Mouse (Mus musculus) MEL (cell line): ENCODE measurements around the gene Sprr1a. TPM values are rescaled to one million over a fixed set of nuclear protein-coding genes. Genes with fewer than 3 reads are reported as not detected.
"Not testable (repeated sequence)": the region's sequence is repeated elsewhere in the genome, so short reads cannot be mapped to it uniquely, and the experiment has no call there.

Experiments used
- DNase-seq: peaks from one replicate; pipeline ENCODE4 v3.0.0; 2011; ENCODE audit warnings: low read depth, low spot score
- H3K27ac ChIP-seq: 2 replicates; pipeline ENCODE4 v1.5.1; 2012; ENCODE audit warnings: low read depth, mild to moderate bottlenecking, control low read depth, low read length, moderate library complexity; ENCODE audit not compliant: control insufficient read depth
- H3K27me3 ChIP-seq, 2 experiments: fragments of 150-350 bp in 1 of 2; sonication (generic) in 1 of 2; 2 replicates each; pipeline ENCODE4 v1.6.1; 2012; ENCODE audit warnings: low read length in 2 of 2, mild to moderate bottlenecking in 2 of 2, improper control_type of control experiment in 1 of 2, moderate library complexity in 1 of 2; ENCODE audit not compliant: insufficient read depth in 2 of 2, control insufficient read depth in 1 of 2
- H3K36me3 ChIP-seq, 2 experiments: 2 replicates each; pipeline ENCODE4 v1.6.1; 2012 to 2014; ENCODE audit warnings: low read length in 2 of 2, improper control_type of control experiment in 1 of 2, inconsistent platforms in 1 of 2, mild to moderate bottlenecking in 1 of 2; ENCODE audit not compliant: insufficient read depth in 2 of 2, control insufficient read depth in 1 of 2
- H3K4me1 ChIP-seq, 2 experiments: fragments of 150-350 bp in 1 of 2; sonication (generic) in 1 of 2; 2 replicates each; pipeline ENCODE4 v1.6.1; 2012; ENCODE audit warnings: low read length in 2 of 2, improper control_type of control experiment in 1 of 2, mild to moderate bottlenecking in 1 of 2; ENCODE audit not compliant: insufficient read depth in 2 of 2, control insufficient read depth in 1 of 2
- H3K4me3 ChIP-seq, 2 experiments: fragments of 150-350 bp in 1 of 2; sonication (generic) in 1 of 2; 2 replicates each; pipeline ENCODE4 v1.5.1; 2012; ENCODE audit warnings: low read depth in 2 of 2, low read length in 2 of 2, mild to moderate bottlenecking in 2 of 2, moderate library complexity in 2 of 2, control low read depth in 1 of 2, improper control_type of control experiment in 1 of 2; ENCODE audit not compliant: control insufficient read depth in 1 of 2, insufficient read depth in 1 of 2
- H3K79me2 ChIP-seq: 2 replicates; pipeline ENCODE4 v1.6.1; 2012; ENCODE audit warnings: mild to moderate bottlenecking, low read length, moderate library complexity; ENCODE audit not compliant: control insufficient read depth, poor library complexity, insufficient read depth
- H3K9ac ChIP-seq: 2 replicates; pipeline ENCODE4 v1.6.1; 2012; ENCODE audit warnings: low read depth, mild to moderate bottlenecking, control low read depth, low read length, moderate library complexity; ENCODE audit not compliant: control insufficient read depth, poor library complexity, severe bottlenecking
- H3K9me3 ChIP-seq: fragments of 150-350 bp; sonication (generic); replicated peaks from 2 replicates; pipeline ENCODE4 v1.6.1; 2012; ENCODE audit warnings: mild to moderate bottlenecking, low read length, improper control_type of control experiment, moderate library complexity; ENCODE audit not compliant: insufficient read depth
- BHLHE40 ChIP-seq: IDR thresholded peaks from 2 replicates; pipeline ENCODE4 v1.6.1; 2012; ENCODE audit warnings: low read depth, mild to moderate bottlenecking, inconsistent platforms, low read length, improper control_type of control experiment, borderline replicate concordance
- CHD1 ChIP-seq: IDR thresholded peaks from 2 replicates; pipeline ENCODE4 v1.6.1; 2012; ENCODE audit warnings: low read depth, mild to moderate bottlenecking, inconsistent platforms, low read length, improper control_type of control experiment
- GABPA ChIP-seq: IDR thresholded peaks from 2 replicates; pipeline ENCODE4 v1.6.1; 2012; ENCODE audit warnings: low read depth, mild to moderate bottlenecking, inconsistent platforms, low read length, improper control_type of control experiment, moderate library complexity
- HCFC1 ChIP-seq: IDR thresholded peaks from 2 replicates; pipeline ENCODE4 v1.6.1; 2012; ENCODE audit warnings: low read depth, mild to moderate bottlenecking, inconsistent platforms, low read length, improper control_type of control experiment, moderate library complexity
- JUND ChIP-seq: IDR thresholded peaks from 2 replicates; pipeline ENCODE4 v1.6.1; 2011; ENCODE audit warnings: low read depth, mild to moderate bottlenecking, improper control_type of control experiment, low read length
- KAT2A ChIP-seq: conservative IDR thresholded peaks from 2 replicates; pipeline ENCODE4 v1.6.1; 2012; ENCODE audit warnings: low read depth, low read length, improper control_type of control experiment, inconsistent platforms
- MAFK ChIP-seq: IDR thresholded peaks from 2 replicates; pipeline ENCODE4 v1.6.1; 2011; ENCODE audit warnings: low read depth, mild to moderate bottlenecking, low read length, improper control_type of control experiment, borderline replicate concordance
- MAX ChIP-seq: IDR thresholded peaks from 2 replicates; pipeline ENCODE4 v1.6.1; 2011; ENCODE audit warnings: low read length, improper control_type of control experiment
- MAZ ChIP-seq: IDR thresholded peaks from 2 replicates; pipeline ENCODE4 v1.6.1; 2012; ENCODE audit warnings: low read depth, mild to moderate bottlenecking, inconsistent platforms, low read length, improper control_type of control experiment
- MEF2A ChIP-seq: IDR thresholded peaks from 2 replicates; pipeline ENCODE4 v1.6.1; 2014; ENCODE audit warnings: low read depth, mild to moderate bottlenecking, inconsistent platforms, low read length, improper control_type of control experiment; ENCODE audit not compliant: poor library complexity, insufficient replicate concordance, severe bottlenecking; ENCODE audit errors: extremely low read depth
- MYC ChIP-seq: IDR thresholded peaks from 2 replicates; pipeline ENCODE4 v1.6.1; 2011; ENCODE audit warnings: low read depth, mild to moderate bottlenecking, low read length, improper control_type of control experiment, moderate library complexity
- NRF1 ChIP-seq: IDR thresholded peaks from 2 replicates; pipeline ENCODE4 v1.6.1; 2014; ENCODE audit warnings: low read depth, mild to moderate bottlenecking, inconsistent platforms, low read length, improper control_type of control experiment, moderate library complexity; ENCODE audit not compliant: poor library complexity, insufficient read depth, severe bottlenecking
- POLR2A ChIP-seq, 2 experiments: IDR thresholded peaks; 2 replicates each; pipeline ENCODE4 v1.6.1; 2011 to 2012; ENCODE audit warnings: low read length in 2 of 2, mild to moderate bottlenecking in 2 of 2, control low read depth in 1 of 2, improper control_type of control experiment in 1 of 2, low read depth in 1 of 2, moderate library complexity in 1 of 2; ENCODE audit not compliant: control insufficient read depth in 1 of 2, insufficient read depth in 1 of 2, poor library complexity in 1 of 2
- RAD21 ChIP-seq: IDR thresholded peaks from 2 replicates; pipeline ENCODE4 v1.6.1; 2011; ENCODE audit warnings: mild to moderate bottlenecking, low read depth, low read length, improper control_type of control experiment
- RCOR1 ChIP-seq: IDR thresholded peaks from 2 replicates; pipeline ENCODE4 v1.6.1; 2012; ENCODE audit warnings: low read depth, mild to moderate bottlenecking, inconsistent platforms, low read length, improper control_type of control experiment
- TAL1 ChIP-seq: IDR thresholded peaks from 2 replicates; pipeline ENCODE4 v1.6.1; 2012; ENCODE audit warnings: mild to moderate bottlenecking, inconsistent platforms, low read length, moderate library complexity, mixed read lengths
- TBP ChIP-seq: IDR thresholded peaks from 2 replicates; pipeline ENCODE4 v1.8.0; 2011; ENCODE audit warnings: low read depth, low read length, improper control_type of control experiment
- TCF12 ChIP-seq: IDR thresholded peaks from 2 replicates; pipeline ENCODE4 v1.6.1; 2014; ENCODE audit warnings: low read depth, mild to moderate bottlenecking, inconsistent platforms, low read length, improper control_type of control experiment, moderate library complexity
- UBTF ChIP-seq: IDR thresholded peaks from 2 replicates; pipeline ENCODE4 v1.6.1; 2012; ENCODE audit warnings: low read depth, mild to moderate bottlenecking, inconsistent platforms, low read length, improper control_type of control experiment, moderate library complexity, borderline replicate concordance; ENCODE audit not compliant: insufficient read depth
- USF1 ChIP-seq: IDR thresholded peaks from 2 replicates; pipeline ENCODE4 v1.6.1; 2014; ENCODE audit warnings: low read depth, mild to moderate bottlenecking, inconsistent platforms, low read length, improper control_type of control experiment, moderate library complexity
- USF2 ChIP-seq, 2 experiments: IDR thresholded peaks; 2 replicates each; pipeline ENCODE4 v1.6.1; 2011 to 2012; ENCODE audit warnings: improper control_type of control experiment in 2 of 2, low read length in 2 of 2, borderline replicate concordance in 1 of 2, inconsistent platforms in 1 of 2, low read depth in 1 of 2, mild to moderate bottlenecking in 1 of 2; ENCODE audit not compliant: insufficient read depth in 1 of 2
- ZKSCAN1 ChIP-seq: IDR thresholded peaks from 2 replicates; pipeline ENCODE4 v1.6.1; 2012; ENCODE audit warnings: low read depth, mild to moderate bottlenecking, inconsistent platforms, low read length, improper control_type of control experiment, moderate library complexity
- ZMIZ1 ChIP-seq: IDR thresholded peaks from 2 replicates; pipeline ENCODE4 v1.6.1; 2012; ENCODE audit warnings: low read depth, mild to moderate bottlenecking, inconsistent platforms, low read length, improper control_type of control experiment, moderate library complexity
- ZNF384 ChIP-seq: IDR thresholded peaks from 2 replicates; pipeline ENCODE4 v1.6.1; 2012; ENCODE audit warnings: low read depth, mild to moderate bottlenecking, inconsistent platforms, low read length, improper control_type of control experiment
- polyA plus RNA-seq, 2 experiments: library from polyadenylated mRNA; stranded (reverse) in 1 of 2; unstranded in 1 of 2; fragments of >175 nt in 1 of 2; fragments of >200 nt in 1 of 2; gene quantifications; 2 replicates each; pipeline versions ENCODE4 v1.2.1 to v1.2.4; 2012; ENCODE audit warnings: low replicate concordance in 2 of 2, low read depth in 1 of 2; ENCODE audit not compliant: insufficient read length in 2 of 2, insufficient read depth in 1 of 2, missing spikeins in 1 of 2
- total RNA-seq: library from RNA; depleted of rRNA; stranded (reverse); fragments of 300-350 nt; gene quantifications from 2 replicates; pipeline ENCODE4 v1.2.3, GENCODE M21; 2012

The Sprr1a gene
- total and polyA plus RNA-seq, 3 experiments = not detected

GRCm38 (mm10) chr3:92503528-92503927 lies 17.8 kb upstream of the Sprr1a start:
- Histone ChIP-seq H3K9ac (no peak overlapping the region), H3K36me3 (no peaks in the 10 kb centered on the region), H3K4me3 (no peak overlapping the region), H3K27ac (no peak overlapping the region), H3K4me1 (no peaks in the 10 kb centered on the region), H3K27me3 (no peaks in the 10 kb centered on the region), H3K9me3 (no peaks in the 10 kb centered on the region), H3K79me2 (no peaks in the 10 kb centered on the region)
- DNase-seq = no peak
- TF ChIP-seq USF1 = no peak
- no peak for TF ChIP-seq NRF1
- TF ChIP-seq JUND = no peak
- no peak for TF ChIP-seq ZNF384
- no peak for TF ChIP-seq KAT2A
- TF ChIP-seq TCF12 = no peak
- TF ChIP-seq RAD21 = no peak
- no peak for TF ChIP-seq MAZ
- TF ChIP-seq MEF2A = no peak
- TF ChIP-seq BHLHE40 = no peak
- TF ChIP-seq UBTF = no peak
- TF ChIP-seq ZKSCAN1 = no peak
- TF ChIP-seq RCOR1 = no peak
- TF ChIP-seq CHD1 = no peak
- TF ChIP-seq TAL1 = no peak
- no peak for TF ChIP-seq MYC
- TF ChIP-seq USF2 (IDR thresholded peaks at IDR 0.05; ENCODE audit: borderline replicate concordance in 1 of 2, insufficient read depth in 1 of 2, low read depth in 1 of 2, low read length in 2 of 2) = no peak
- no peak for TF ChIP-seq HCFC1

DNA sequence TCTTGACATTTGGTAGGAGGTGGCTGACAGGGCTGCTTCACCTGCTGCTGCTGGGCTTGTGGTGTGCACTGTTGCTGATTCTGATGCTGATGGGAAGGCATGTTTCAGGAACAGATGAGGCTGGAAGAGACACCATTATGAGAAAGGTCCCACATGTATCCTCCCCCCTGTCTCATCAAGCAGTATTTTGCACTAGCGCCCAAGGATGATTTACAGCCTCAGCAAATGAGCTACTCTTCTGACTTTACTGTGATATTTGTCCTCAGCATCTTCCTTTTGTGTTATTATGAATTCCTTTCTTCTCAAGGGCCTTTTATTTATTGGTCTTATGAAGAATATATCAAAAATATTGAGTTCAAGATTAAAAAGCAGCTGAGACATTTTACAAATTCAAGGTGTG lies 14.7 kb upstream of the Sprr1a start, which contains the start of gene Sprr4:
Sprr4 (minus strand) TSS at position 101 of the 400 bp plus-strand sequence.
- H3K79me2 ChIP-seq = no peaks in the 10 kb centered on the region
- H3K9ac ChIP-seq = no peak within 1 kb of the TSS
- no peaks in the 10 kb centered on the region for H3K9me3 ChIP-seq
- H3K36me3 ChIP-seq = no peaks in the 10 kb centered on the region
- no peak within 1 kb of the TSS for H3K4me3 ChIP-seq
- no peaks in the 10 kb centered on the region for H3K27me3 ChIP-seq
- no peak within 1 kb of the TSS for H3K27ac ChIP-seq
- no peak for DNase-seq
- no peaks in the 10 kb centered on the region for H3K4me1 ChIP-seq
- TF ChIP-seq UBTF (no peak), CHD1 (no peak), ZMIZ1 (no peak), NRF1 (no peak), MAFK (no peak), GABPA (no peak), USF2 (IDR thresholded peaks at IDR 0.05; ENCODE audit: borderline replicate concordance in 1 of 2, insufficient read depth in 1 of 2, low read depth in 1 of 2, low read length in 2 of 2) (no peak), POLR2A (IDR thresholded peaks at IDR 0.05; ENCODE audit: control insufficient read depth in 1 of 2, insufficient read depth in 1 of 2, low read depth in 1 of 2, low read length in 2 of 2, poor library complexity in 1 of 2) (no peak), TBP (no peak), MAZ (no peak), MAX (no peak), KAT2A (no peak)

GRCm38 (mm10) chr3:92490262-92490661 lies 4.6 kb upstream of the Sprr1a start:
- not testable (repeated sequence) for H3K4me3 ChIP-seq, H3K36me3 ChIP-seq, H3K27ac ChIP-seq, DNase-seq, H3K27me3 ChIP-seq, H3K79me2 ChIP-seq, H3K9ac ChIP-seq, H3K4me1 ChIP-seq, H3K9me3 ChIP-seq
